Mouse (Mus musculus) limb, embryonic 11.5 days (tissue): ENCODE measurements around the gene Gm14443. TPM values are rescaled to one million over a fixed set of nuclear protein-coding genes. Genes with fewer than 3 reads are reported as not detected.
"Not testable (repeated sequence)": the region's sequence is repeated elsewhere in the genome, so short reads cannot be mapped to it uniquely, and the experiment has no call there.

Source experiments
- ATAC-seq: fragments of 200-750 bp; cut with Nextera tagmentation; 2 replicates; pipeline ENCODE4 v1.8.0; 2017; ENCODE audit warnings: low read depth; ENCODE audit not compliant: insufficient number of reproducible peaks, low FRiP score, low TSS enrichment
- DNase-seq: peaks from one replicate; pipeline ENCODE4 v3.0.0-alpha.2; 2015; ENCODE audit warnings: low spot score
- H3K27ac ChIP-seq: fragments of 300-500 bp; sonication (generic); replicated peaks from 2 replicates; pipeline ENCODE4 v1.5.1; 2014; ENCODE audit warnings: low read depth, mild to moderate bottlenecking, low read length
- H3K27me3 ChIP-seq: fragments of 300-500 bp; sonication (generic); 2 replicates; pipeline ENCODE4 v1.6.1; 2014; ENCODE audit warnings: mild to moderate bottlenecking, low read length, mixed read lengths; ENCODE audit not compliant: control insufficient read depth, insufficient read depth
- H3K36me3 ChIP-seq: fragments of 300-500 bp; sonication (generic); 2 replicates; pipeline ENCODE4 v1.6.1; 2014; ENCODE audit warnings: mild to moderate bottlenecking, low read length, moderate library complexity, mixed read lengths; ENCODE audit not compliant: control insufficient read depth, insufficient read depth
- H3K4me1 ChIP-seq: fragments of 300-500 bp; sonication (generic); 2 replicates; pipeline ENCODE4 v1.6.1; 2014; ENCODE audit warnings: low read length, mixed read lengths; ENCODE audit not compliant: control insufficient read depth, insufficient read depth
- H3K4me2 ChIP-seq: fragments of 300-500 bp; sonication (generic); 2 replicates; pipeline ENCODE4 v1.6.1; 2014; ENCODE audit warnings: low read depth, mild to moderate bottlenecking, moderate library complexity; ENCODE audit not compliant: severe bottlenecking
- H3K4me3 ChIP-seq: fragments of 300-500 bp; sonication (generic); 2 replicates; pipeline ENCODE4 v1.5.1; 2014; ENCODE audit warnings: low read depth, low read length
- H3K9ac ChIP-seq: fragments of 300-500 bp; sonication (generic); 2 replicates; pipeline ENCODE4 v1.6.1; 2014; ENCODE audit warnings: mild to moderate bottlenecking, low read length
- H3K9me3 ChIP-seq: fragments of 300-500 bp; sonication (generic); 2 replicates; pipeline ENCODE4 v1.6.1; 2016; ENCODE audit warnings: low read length; ENCODE audit not compliant: control insufficient read depth
- WGBS: fragments of 180-500 bp; shearing (Covaris S2); extraction: QIAGEN DNeasy Blood & Tissue Kit; methylation state at CpG from one replicate; pipeline ENCODE4 v1.1.7; 2014; 5-methylcytosine and 5-hydroxymethylcytosine counted together
- polyA plus RNA-seq: library from polyadenylated mRNA; unstranded; fragments of >200 nt; fragmentation: Nextera tagmentation; extraction: Ambion mirVana; gene quantifications from 2 replicates; pipeline ENCODE4 v1.2.1, GENCODE M21; 2014

Gm14443 gene
- 1.2 and 1.3 TPM in 2 replicates for polyA plus RNA-seq

- H3K9ac ChIP-seq, H3K36me3 ChIP-seq, H3K27ac ChIP-seq, H3K4me3 ChIP-seq, H3K4me1 ChIP-seq, H3K27me3 ChIP-seq, DNase-seq, H3K4me2 ChIP-seq, ATAC-seq, H3K9me3 ChIP-seq: not testable (repeated sequence)
- 80% methylated on average over 12 of the region's 12 CpGs for WGBS
These were observed at the start of gene Gm14443 for GRCm38 (mm10) chr2:175175401-175176180. Gm14443 (minus strand) TSS chr2:175175871.

- H3K27me3 ChIP-seq, H3K4me1 ChIP-seq, H3K9ac ChIP-seq, H3K36me3 ChIP-seq, H3K9me3 ChIP-seq, DNase-seq, H3K4me3 ChIP-seq, H3K27ac ChIP-seq, ATAC-seq, H3K4me2 ChIP-seq: not testable (repeated sequence)
- no CpG with 5 or more reads among the region's 7 CpGs for WGBS
These were observed 31.1 kb upstream of the Gm14443 start, which contains the start of gene Gm14391 for GRCm38 (mm10) chr2:175206732-175207131. Gm14391 (minus strand) TSS chr2:175206917.

- H3K4me1 ChIP-seq, H3K4me2 ChIP-seq, H3K9ac ChIP-seq, H3K27me3 ChIP-seq, DNase-seq, H3K36me3 ChIP-seq, ATAC-seq, H3K9me3 ChIP-seq, H3K4me3 ChIP-seq, H3K27ac ChIP-seq: not testable (repeated sequence)
- 45% methylated on average over 1 of the region's 1 CpGs for WGBS
These were observed 3.3 kb upstream of the Gm14443 start for GRCm38 (mm10) chr2:175179008-175179407.

- H3K27ac ChIP-seq: no peak overlapping the region
- no peaks in the 10 kb centered on the region for H3K9me3 ChIP-seq
- H3K4me3 ChIP-seq: no peak overlapping the region
- H3K27me3 ChIP-seq: no peaks in the 10 kb centered on the region
- ATAC-seq (no peak), DNase-seq (no peak)
- H3K4me2 ChIP-seq: no peak overlapping the region
- WGBS: 85% methylated on average over 6 of the region's 6 CpGs
- H3K4me1 ChIP-seq: no peaks in the 10 kb centered on the region
- no peak overlapping the region for H3K9ac ChIP-seq
- no peaks in the 10 kb centered on the region for H3K36me3 ChIP-seq
These were observed 641 bp upstream of the Gm14443 start for GRCm38 (mm10) chr2:175176312-175176711.

DNA sequence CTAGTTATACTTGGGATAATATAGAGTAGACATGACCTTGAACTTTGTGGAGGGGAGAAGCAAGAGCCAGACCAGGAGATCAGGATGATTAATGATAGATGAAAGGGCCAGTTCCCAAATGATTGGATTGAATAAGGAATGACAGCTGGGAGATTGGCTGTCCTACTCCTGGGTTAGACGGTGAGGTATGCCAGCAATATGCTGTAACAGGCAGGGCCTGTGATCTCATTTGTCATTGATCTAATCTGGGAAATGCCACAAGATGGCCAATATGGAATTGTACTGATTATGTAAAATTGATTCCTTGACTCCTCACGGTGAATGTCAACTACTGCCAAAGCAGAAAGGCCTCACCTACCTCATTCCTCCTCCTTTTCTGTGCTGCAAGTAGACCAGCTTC, 1.6 kb downstream of the Gm14443 start:
- H3K36me3 ChIP-seq, ATAC-seq, H3K4me3 ChIP-seq, H3K9ac ChIP-seq, H3K27ac ChIP-seq, DNase-seq, H3K9me3 ChIP-seq, H3K4me1 ChIP-seq, H3K4me2 ChIP-seq, H3K27me3 ChIP-seq: not testable (repeated sequence)
- WGBS: 82% methylated on average over 2 of the region's 2 CpGs

GRCm38 (mm10) chr2:175172906-175173595, 2.6 kb downstream of the Gm14443 start:
- H3K27ac ChIP-seq, ATAC-seq, H3K4me3 ChIP-seq, H3K27me3 ChIP-seq, H3K9ac ChIP-seq, H3K36me3 ChIP-seq, DNase-seq, H3K4me2 ChIP-seq, H3K9me3 ChIP-seq, H3K4me1 ChIP-seq: not testable (repeated sequence)
- 89% methylated on average over 3 of the region's 3 CpGs for WGBS

DNA sequence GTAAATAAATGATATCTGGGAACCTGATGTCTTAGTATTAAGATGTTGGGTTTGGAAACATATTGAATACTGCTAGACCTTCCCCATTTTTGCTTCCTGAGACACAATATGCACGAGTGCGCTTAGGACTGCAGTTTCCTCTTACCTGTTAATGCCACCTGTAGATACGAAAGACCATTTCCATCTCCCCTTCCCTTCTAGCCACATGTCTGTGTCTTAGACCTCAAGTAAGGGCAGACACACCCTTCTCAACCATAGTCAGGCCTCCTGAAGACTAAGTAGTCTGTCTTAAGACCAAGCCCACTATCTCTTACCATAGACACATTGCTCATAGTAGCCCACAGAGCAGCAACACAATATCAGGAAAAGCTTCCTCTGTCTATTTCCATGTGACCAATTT, 3.5 kb downstream of the Gm14443 start:
- no peak overlapping the region for H3K4me2 ChIP-seq
- DNase-seq (no peak), ATAC-seq (no peak)
- 87% methylated on average over 3 of the region's 3 CpGs for WGBS
- no peak overlapping the region for H3K4me3 ChIP-seq
- H3K9ac ChIP-seq: no peak overlapping the region
- no peak overlapping the region for H3K27ac ChIP-seq
- no peaks in the 10 kb centered on the region for H3K36me3 ChIP-seq
- no peaks in the 10 kb centered on the region for H3K27me3 ChIP-seq
- H3K9me3 ChIP-seq: no peaks in the 10 kb centered on the region
- H3K4me1 ChIP-seq: no peaks in the 10 kb centered on the region

DNA sequence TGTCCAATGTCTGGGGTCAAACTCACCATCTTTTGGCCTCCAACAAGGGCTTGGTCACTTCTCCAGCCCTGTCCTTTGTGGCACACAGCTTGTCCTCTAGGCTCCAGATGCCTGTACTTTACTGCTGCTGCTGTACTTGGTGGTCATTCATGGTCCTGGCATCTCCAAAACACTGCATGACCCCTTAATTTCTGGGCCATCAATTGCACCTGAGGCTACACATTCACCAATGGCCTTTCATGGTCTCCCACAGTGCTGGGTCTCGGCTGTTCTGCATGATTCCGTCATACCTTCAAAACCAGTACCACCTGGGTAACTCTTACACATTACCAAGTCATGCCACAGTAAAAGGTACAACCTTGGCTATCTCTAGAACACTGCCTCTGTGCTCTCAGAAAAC, 8.8 kb downstream of the Gm14443 start:
- not testable (repeated sequence) for H3K9me3 ChIP-seq, H3K4me1 ChIP-seq, H3K36me3 ChIP-seq, DNase-seq, H3K27me3 ChIP-seq, H3K9ac ChIP-seq, H3K4me3 ChIP-seq, H3K4me2 ChIP-seq, H3K27ac ChIP-seq, ATAC-seq
- WGBS: 91% methylated on average over 2 of the region's 2 CpGs
